Mouse (Mus musculus): ENCODE data around the gene Slc31a1. TPM values are rescaled to one million over a fixed set of nuclear protein-coding genes. Genes with fewer than 3 reads are reported as not detected.

The Slc31a1 gene
- 37.9 and 38.2 TPM in 2 replicates for polyA plus RNA-seq (2015; fragmentation: Nextera tagmentation; extraction: Ambion mirVana)

DNA sequence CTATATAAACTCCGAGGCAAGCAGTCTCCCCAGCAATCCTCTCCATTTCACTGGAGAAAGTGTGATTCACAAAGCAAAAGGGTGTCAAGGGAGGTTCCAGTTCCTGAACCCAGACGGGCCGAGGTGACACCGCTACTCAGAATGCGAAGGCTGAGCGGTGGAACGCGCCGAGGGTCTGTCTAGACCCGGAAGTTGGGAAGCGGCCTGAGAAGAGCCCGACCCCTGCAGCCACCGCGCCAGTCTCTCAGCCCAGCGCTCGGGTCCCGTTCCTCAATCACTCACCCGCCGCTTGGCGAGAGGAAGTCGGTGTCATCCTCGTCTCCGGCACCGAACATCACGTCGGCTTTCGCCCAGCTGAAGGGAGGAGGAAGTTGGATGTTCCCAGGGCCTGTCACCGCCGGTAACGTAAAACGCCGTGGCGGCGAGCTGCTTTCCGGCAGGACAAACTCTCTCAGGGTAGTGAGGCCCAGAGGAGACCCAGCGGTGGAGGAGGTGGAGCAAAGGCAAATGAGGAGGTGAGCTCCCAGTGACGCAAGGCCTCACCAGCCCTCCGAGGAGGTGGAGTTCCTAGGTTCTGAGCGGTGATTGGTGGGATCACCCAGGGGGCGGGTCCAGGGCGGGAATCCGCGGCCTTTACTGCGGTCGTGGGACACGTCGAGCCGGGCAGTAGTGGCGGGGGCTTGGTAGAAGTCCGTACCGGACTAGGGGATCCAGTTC, at the start of gene Slc31a1, which contains the start of gene Fkbp15:
Slc31a1 (plus strand) TSS at position 640 of the 717 bp plus-strand sequence.
Fkbp15 (minus strand) TSS at position 461 of the 717 bp plus-strand sequence.
- WGBS = under 1% methylated on average over 51 of the region's 51 CpGs
- no peaks in the 10 kb centered on the region for H3K9me3 ChIP-seq
- peak within 1 kb of the TSS; percentile 78 for H3K27ac ChIP-seq
- peak within 1 kb of the TSS; percentile 80 for H3K9ac ChIP-seq (replicated peaks)
- no peaks in the 10 kb centered on the region for H3K36me3 ChIP-seq
- H3K4me2 ChIP-seq (replicated peaks) = peak within 1 kb of the TSS; percentile 81
- peak within 1 kb of the TSS; percentile 77 for H3K4me3 ChIP-seq (replicated peaks)
- peaks cover 23% of the 10 kb centered on the region for H3K4me1 ChIP-seq (replicated peaks)
- no peaks in the 10 kb centered on the region for H3K27me3 ChIP-seq
- peak; percentile 100 for ATAC-seq

- Histone ChIP-seq H3K4me2 (replicated peaks) (no peak overlapping the region), H3K4me3 (replicated peaks) (no peak overlapping the region), H3K4me1 (replicated peaks) (no peaks in the 10 kb centered on the region), H3K9ac (replicated peaks) (no peak overlapping the region), H3K27ac (no peak overlapping the region), H3K36me3 (peaks cover 42% of the 10 kb centered on the region), H3K27me3 (no peaks in the 10 kb centered on the region), H3K9me3 (no peaks in the 10 kb centered on the region)
- 89% methylated on average over 2 of the region's 2 CpGs for WGBS
- no peak for ATAC-seq
Observed at GRCm38 (mm10) chr4:62312821-62313220, 47.7 kb upstream of the Slc31a1 start.

GRCm38 (mm10) chr4:62313641-62314211, 46.8 kb upstream of the Slc31a1 start:
- Histone ChIP-seq H3K4me2 (replicated peaks) (no peak overlapping the region), H3K9me3 (no peaks in the 10 kb centered on the region), H3K36me3 (peaks cover 46% of the 10 kb centered on the region), H3K27me3 (no peaks in the 10 kb centered on the region), H3K9ac (replicated peaks) (no peak overlapping the region), H3K27ac (no peak overlapping the region), H3K4me3 (replicated peaks) (no peak overlapping the region), H3K4me1 (replicated peaks) (no peaks in the 10 kb centered on the region)
- 93% methylated on average over 9 of the region's 9 CpGs for WGBS
- no peak for ATAC-seq

DNA sequence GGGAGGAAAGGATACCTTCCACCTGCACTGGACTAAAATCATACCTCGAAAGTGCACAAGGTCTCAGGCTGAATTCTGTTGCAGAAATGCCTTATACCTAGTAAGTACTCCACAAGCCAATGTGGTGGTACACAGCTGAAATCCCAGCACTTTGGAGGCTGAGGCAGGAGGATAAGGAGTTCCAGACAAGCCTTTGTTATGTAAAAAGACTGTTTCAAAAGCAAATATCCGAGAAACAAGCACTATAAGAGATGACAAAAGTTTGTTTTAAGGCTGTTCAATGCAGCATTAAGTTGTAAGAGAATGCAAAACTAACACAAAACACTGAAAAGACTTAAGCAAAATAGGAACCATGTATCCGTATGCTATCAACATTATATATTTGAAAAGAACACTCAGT, 46.0 kb upstream of the Slc31a1 start:
- Histone ChIP-seq H3K4me3 (replicated peaks) (no peak overlapping the region), H3K27me3 (no peaks in the 10 kb centered on the region), H3K36me3 (peaks cover 51% of the 10 kb centered on the region), H3K27ac (no peak overlapping the region), H3K9ac (replicated peaks) (no peak overlapping the region), H3K4me2 (replicated peaks) (no peak overlapping the region), H3K9me3 (no peaks in the 10 kb centered on the region), H3K4me1 (replicated peaks) (no peaks in the 10 kb centered on the region)
- WGBS = 78% methylated on average over 3 of the region's 3 CpGs
- ATAC-seq = no peak

GRCm38 (mm10) chr4:62316456-62316855, 44.1 kb upstream of the Slc31a1 start:
- ATAC-seq = no peak
- no peak overlapping the region for H3K9ac ChIP-seq (replicated peaks)
- WGBS = 91% methylated on average over 2 of the region's 2 CpGs
- no peaks in the 10 kb centered on the region for H3K9me3 ChIP-seq
- H3K27ac ChIP-seq = no peak overlapping the region
- no peak overlapping the region for H3K4me3 ChIP-seq (replicated peaks)
- no peaks in the 10 kb centered on the region for H3K27me3 ChIP-seq
- H3K36me3 ChIP-seq = peaks cover 56% of the 10 kb centered on the region
- H3K4me2 ChIP-seq (replicated peaks) = no peak overlapping the region
- no peaks in the 10 kb centered on the region for H3K4me1 ChIP-seq (replicated peaks)

GRCm38 (mm10) chr4:62318294-62318693, 42.2 kb upstream of the Slc31a1 start:
- H3K27ac ChIP-seq = no peak overlapping the region
- H3K4me1 ChIP-seq (replicated peaks) = no peaks in the 10 kb centered on the region
- no peak for ATAC-seq
- no peak overlapping the region for H3K9ac ChIP-seq (replicated peaks)
- H3K9me3 ChIP-seq = no peaks in the 10 kb centered on the region
- H3K4me2 ChIP-seq (replicated peaks) = no peak overlapping the region
- no peaks in the 10 kb centered on the region for H3K27me3 ChIP-seq
- H3K4me3 ChIP-seq (replicated peaks) = no peak overlapping the region
- 76% methylated on average over 1 of the region's 1 CpGs for WGBS
- peaks cover 58% of the 10 kb centered on the region for H3K36me3 ChIP-seq

GRCm38 (mm10) chr4:62322684-62323083, 37.8 kb upstream of the Slc31a1 start:
- Histone ChIP-seq H3K27me3 (no peaks in the 10 kb centered on the region), H3K36me3 (peaks cover 74% of the 10 kb centered on the region), H3K4me2 (replicated peaks) (no peak overlapping the region), H3K4me3 (replicated peaks) (no peak overlapping the region), H3K4me1 (replicated peaks) (no peaks in the 10 kb centered on the region), H3K9ac (replicated peaks) (no peak overlapping the region), H3K27ac (no peak overlapping the region), H3K9me3 (no peaks in the 10 kb centered on the region)
- WGBS = 98% methylated on average over 3 of the region's 3 CpGs
- no peak for ATAC-seq

- H3K9me3 ChIP-seq = no peaks in the 10 kb centered on the region
- no peak overlapping the region for H3K27ac ChIP-seq
- no peaks in the 10 kb centered on the region for H3K27me3 ChIP-seq
- H3K9ac ChIP-seq (replicated peaks) = no peak overlapping the region
- no peaks in the 10 kb centered on the region for H3K4me1 ChIP-seq (replicated peaks)
- ATAC-seq = no peak
- H3K4me2 ChIP-seq (replicated peaks) = no peak overlapping the region
- H3K4me3 ChIP-seq (replicated peaks) = no peak overlapping the region
- H3K36me3 ChIP-seq = peaks cover 77% of the 10 kb centered on the region
Observed at GRCm38 (mm10) chr4:62326111-62326510, 34.4 kb upstream of the Slc31a1 start.

DNA sequence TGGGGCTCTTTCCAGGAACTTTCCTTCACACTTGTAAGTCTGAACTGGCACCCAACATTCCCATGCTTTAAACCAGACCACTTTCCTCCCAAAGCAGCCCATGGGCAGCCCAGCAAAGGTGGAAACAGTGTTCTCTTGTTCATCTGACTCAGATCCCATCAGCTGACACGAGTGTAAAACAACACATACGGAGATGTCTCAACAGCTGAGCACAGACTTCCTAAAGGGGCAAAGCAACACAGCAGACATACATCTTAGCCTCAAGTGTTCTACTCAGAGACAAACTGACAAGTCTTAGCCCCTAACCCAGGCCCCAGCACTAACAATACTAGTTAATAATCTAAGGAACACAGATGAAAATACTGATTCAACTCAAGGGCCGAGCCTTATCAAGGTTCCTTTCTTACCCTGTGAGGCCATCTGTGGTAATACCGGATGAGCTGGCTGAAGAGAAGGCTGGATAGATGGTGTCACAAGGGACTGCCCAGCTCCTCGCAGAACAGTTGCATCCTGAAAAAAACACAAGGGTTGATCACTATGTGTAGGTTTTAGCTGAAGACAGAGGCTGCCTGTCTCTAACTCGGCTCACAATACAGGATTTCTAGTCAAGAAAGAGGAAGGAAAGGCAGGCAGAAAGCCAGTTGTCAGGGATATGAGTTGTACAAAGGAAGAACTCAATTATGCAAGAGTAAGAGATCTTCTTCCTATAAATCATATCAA, 31.4 kb upstream of the Slc31a1 start:
- H3K27me3 ChIP-seq = no peaks in the 10 kb centered on the region
- H3K4me1 ChIP-seq (replicated peaks) = no peaks in the 10 kb centered on the region
- no peak overlapping the region for H3K4me2 ChIP-seq (replicated peaks)
- peaks cover 73% of the 10 kb centered on the region for H3K36me3 ChIP-seq
- no peak for ATAC-seq
- WGBS = 88% methylated on average over 6 of the region's 6 CpGs
- H3K27ac ChIP-seq = no peak overlapping the region
- H3K9me3 ChIP-seq = no peaks in the 10 kb centered on the region
- no peak overlapping the region for H3K9ac ChIP-seq (replicated peaks)
- H3K4me3 ChIP-seq (replicated peaks) = no peak overlapping the region

DNA sequence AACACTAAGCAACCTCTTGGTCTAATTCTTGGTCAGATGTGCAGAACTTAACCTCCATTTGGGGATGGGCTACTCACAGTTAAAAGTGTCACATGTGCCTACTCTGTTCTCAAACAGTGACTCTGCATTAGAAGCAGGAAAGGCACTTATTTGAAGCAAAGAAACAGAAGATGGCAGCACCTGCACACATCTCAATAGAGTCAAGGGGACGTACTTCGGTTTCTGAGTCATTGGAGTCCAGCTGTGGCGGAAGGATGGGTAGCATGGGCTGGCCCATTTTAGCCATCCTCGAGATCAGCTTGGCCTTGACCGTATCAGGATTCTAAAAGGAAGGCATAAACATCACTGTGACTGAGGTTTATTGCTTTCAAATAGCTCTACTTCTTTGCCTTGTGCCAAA, 28.6 kb upstream of the Slc31a1 start:
- Histone ChIP-seq H3K4me2 (replicated peaks) (no peak overlapping the region), H3K9ac (replicated peaks) (no peak overlapping the region), H3K9me3 (no peaks in the 10 kb centered on the region), H3K4me3 (replicated peaks) (no peak overlapping the region), H3K36me3 (peaks cover 70% of the 10 kb centered on the region), H3K27ac (no peak overlapping the region), H3K27me3 (no peaks in the 10 kb centered on the region), H3K4me1 (replicated peaks) (no peaks in the 10 kb centered on the region)
- no peak for ATAC-seq
- 88% methylated on average over 5 of the region's 5 CpGs for WGBS

DNA sequence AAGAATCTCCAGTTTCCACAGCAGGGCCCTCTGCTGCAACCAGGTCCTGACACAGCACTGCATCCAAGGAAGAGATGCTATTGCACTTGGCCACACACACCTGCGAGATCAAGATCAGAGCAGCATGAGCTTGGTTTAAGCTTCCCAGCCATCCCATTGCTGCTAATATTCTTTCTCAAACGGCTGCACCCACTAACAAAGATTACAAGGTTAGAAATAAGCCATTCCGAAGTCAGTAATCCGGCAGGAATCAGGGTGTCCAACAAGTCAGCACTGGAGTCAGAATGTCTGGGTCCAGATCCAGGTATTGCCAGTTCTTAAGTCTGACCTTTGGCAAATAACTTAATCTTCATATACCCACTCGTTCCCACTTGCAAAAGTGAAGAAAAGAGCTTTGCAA, 22.0 kb upstream of the Slc31a1 start:
- ATAC-seq = no peak
- Histone ChIP-seq H3K36me3 (peaks cover 45% of the 10 kb centered on the region), H3K9ac (replicated peaks) (no peak overlapping the region), H3K9me3 (no peaks in the 10 kb centered on the region), H3K4me2 (replicated peaks) (no peak overlapping the region), H3K4me3 (replicated peaks) (no peak overlapping the region), H3K4me1 (replicated peaks) (no peaks in the 10 kb centered on the region), H3K27ac (no peak overlapping the region), H3K27me3 (no peaks in the 10 kb centered on the region)
- WGBS = 88% methylated on average over 5 of the region's 5 CpGs

DNA sequence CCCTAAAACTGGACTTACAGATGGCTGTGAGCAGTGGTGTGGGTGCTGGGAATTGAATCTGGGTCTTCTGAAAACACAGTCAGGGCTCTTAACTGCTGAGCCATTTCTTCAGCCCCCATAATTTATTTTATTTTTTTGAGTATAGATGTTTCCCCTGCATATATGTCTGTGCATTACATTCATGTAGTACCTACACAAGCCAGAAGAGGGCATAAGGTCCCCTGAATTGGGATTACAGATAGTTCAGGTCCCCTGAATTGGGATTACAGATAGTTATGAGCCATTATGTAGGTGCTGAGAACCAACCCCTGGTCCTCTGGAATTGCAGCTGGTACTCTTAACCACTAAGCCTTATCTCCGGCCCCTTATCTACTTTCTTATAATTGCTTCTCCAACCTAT, 16.5 kb upstream of the Slc31a1 start:
- no peak for ATAC-seq
- WGBS = 94% methylated on average over 1 of the region's 1 CpGs
- no peaks in the 10 kb centered on the region for H3K4me1 ChIP-seq (replicated peaks)

More for the DNA sequence above, 16.5 kb upstream of the Slc31a1 start:
- H3K36me3 ChIP-seq = peaks cover 48% of the 10 kb centered on the region
- H3K27ac ChIP-seq = no peak overlapping the region
- H3K4me2 ChIP-seq (replicated peaks) = no peak overlapping the region
- H3K27me3 ChIP-seq = no peaks in the 10 kb centered on the region
- H3K9me3 ChIP-seq = no peaks in the 10 kb centered on the region
- H3K9ac ChIP-seq (replicated peaks) = no peak overlapping the region
- no peak overlapping the region for H3K4me3 ChIP-seq (replicated peaks)
